ENCODE assay signal across 9 mouse cellular contexts in the genomic region with DNA sequence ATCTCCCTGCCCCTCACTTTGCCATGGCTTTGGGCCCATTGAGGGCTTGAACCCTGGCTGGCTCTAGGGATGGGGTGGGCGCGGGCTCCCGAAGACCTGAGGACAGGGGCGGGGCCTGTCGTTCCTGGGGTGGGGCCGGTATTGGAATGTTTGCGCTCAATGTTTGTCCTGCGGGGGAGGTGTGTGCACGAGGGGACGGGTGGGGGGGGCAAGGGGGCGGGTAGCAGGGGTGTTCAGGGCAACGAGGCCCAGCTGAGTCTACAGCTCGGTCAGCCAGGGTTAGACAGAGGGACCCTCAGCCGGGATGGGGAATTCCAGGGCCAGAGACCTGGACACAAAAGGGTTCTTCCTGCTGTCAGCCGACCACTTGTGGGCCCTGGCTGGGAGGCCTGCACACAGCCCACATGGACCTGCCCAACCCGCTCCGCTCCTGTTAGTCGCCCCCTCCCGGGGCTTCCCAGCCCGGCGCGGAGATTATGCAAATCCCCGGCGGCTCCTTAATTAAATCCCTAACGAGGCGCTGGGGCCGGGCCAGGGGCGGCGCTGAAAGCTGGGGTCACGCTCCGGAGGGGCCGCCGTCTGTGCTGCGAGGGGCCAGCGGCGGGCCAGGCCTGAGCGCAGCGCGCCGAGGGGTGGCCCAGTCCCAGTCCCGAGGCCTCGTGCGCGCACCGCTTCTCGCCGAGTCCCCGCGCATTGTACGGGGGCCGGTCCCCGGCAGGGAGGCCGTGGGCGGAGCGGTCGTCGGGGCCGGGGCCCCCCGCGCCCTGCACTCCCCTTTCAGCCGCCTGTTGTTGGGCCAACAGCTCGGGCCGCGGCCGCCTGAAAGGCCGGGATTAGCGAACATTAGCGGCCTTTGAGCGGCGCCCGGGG. TPM values are rescaled to one million over a fixed set of nuclear protein-coding genes. Genes with fewer than 3 reads are reported as not detected.
DNase-seq lines count a peak whose midpoint lies in the region; ATAC-seq lines count a peak whose summit lies in the region.
"Had no signal": no experiment of that assay in that cellular context is flagged by ENCODE, and none has a peak within 500 bp of the region (broad histone marks: within the 10 kb centered on the region; RNA-seq: fewer than 3 reads in every experiment).

No protein-coding gene starts in this region.

- no peak for ATAC-seq in megakaryocyte, adult 5-6 weeks (ENCODE audit: poor library complexity, severe bottlenecking)
- peak; percentile 81 for ATAC-seq in forebrain, embryonic 14.5 days
- ATAC-seq in hindbrain, embryonic 13.5 days (ENCODE audit: low FRiP score), result peak; percentile 66
- peak; percentile 88 for ATAC-seq in midbrain, embryonic 12.5 days (ENCODE audit: low FRiP score, low read depth)
- ATAC-seq in stomach, embryonic 16.5 days (ENCODE audit: insufficient read depth, low FRiP score), result peak; percentile 63

- peaks cover 89% of the 10 kb centered on the region for H3K27me3 ChIP-seq in megakaryocyte, embryonic 14.5 days (replicated peaks)
- no peaks in the 10 kb centered on the region for H3K27me3 ChIP-seq in forebrain, embryonic 14.5 days (replicated peaks; ENCODE audit: control insufficient read depth, insufficient read depth, low read length)
- H3K27me3 ChIP-seq in hindbrain, embryonic 13.5 days, result peaks cover 95% of the 10 kb centered on the region
- peaks cover 75% of the 10 kb centered on the region for H3K27me3 ChIP-seq in limb, embryonic 10.5 days (ENCODE audit: low read depth, poor library complexity, severe bottlenecking)
- H3K27me3 ChIP-seq in midbrain, embryonic 12.5 days, result peaks cover 92% of the 10 kb centered on the region
- H3K27me3 ChIP-seq in stomach, embryonic 16.5 days (ENCODE audit: control insufficient read depth, insufficient read depth, low read length), result no peaks in the 10 kb centered on the region

- peaks cover 68% of the 10 kb centered on the region for H3K4me1 ChIP-seq in megakaryocyte, embryonic 14.5 days
- peaks cover 62% of the 10 kb centered on the region for H3K4me1 ChIP-seq in forebrain, embryonic 14.5 days (ENCODE audit: control insufficient read depth, insufficient read depth, low read length)
- peaks cover 86% of the 10 kb centered on the region for H3K4me1 ChIP-seq in hindbrain, embryonic 13.5 days (replicated peaks)
- H3K4me1 ChIP-seq in limb, embryonic 10.5 days, result peaks cover 89% of the 10 kb centered on the region
- peaks cover 94% of the 10 kb centered on the region for H3K4me1 ChIP-seq in midbrain, embryonic 12.5 days
- peaks cover 60% of the 10 kb centered on the region for H3K4me1 ChIP-seq in stomach, embryonic 16.5 days (ENCODE audit: control insufficient read depth, insufficient read depth, low read length)

- no peaks in the 10 kb centered on the region for H3K9me3 ChIP-seq in megakaryocyte, embryonic 14.5 days
- no peaks in the 10 kb centered on the region for H3K9me3 ChIP-seq in forebrain, embryonic 14.5 days (replicated peaks; ENCODE audit: control insufficient read depth, low read length)
- H3K9me3 ChIP-seq in hindbrain, embryonic 13.5 days, result no peaks in the 10 kb centered on the region
- H3K9me3 ChIP-seq in limb, embryonic 10.5 days (replicated peaks), result no peaks in the 10 kb centered on the region
- no peaks in the 10 kb centered on the region for H3K9me3 ChIP-seq in midbrain, embryonic 12.5 days
- no peaks in the 10 kb centered on the region for H3K9me3 ChIP-seq in stomach, embryonic 16.5 days (replicated peaks; ENCODE audit: control insufficient read depth, low read length)

- H3K36me3 ChIP-seq in megakaryocyte, embryonic 14.5 days (replicated peaks; ENCODE audit: low read length), result no peaks in the 10 kb centered on the region
- H3K36me3 ChIP-seq in forebrain, embryonic 14.5 days (ENCODE audit: control insufficient read depth, insufficient read depth, low read length), result no peaks in the 10 kb centered on the region
- H3K36me3 ChIP-seq in hindbrain, embryonic 13.5 days, result no peaks in the 10 kb centered on the region
- no peaks in the 10 kb centered on the region for H3K36me3 ChIP-seq in limb, embryonic 10.5 days
- no peaks in the 10 kb centered on the region for H3K36me3 ChIP-seq in midbrain, embryonic 12.5 days
- H3K36me3 ChIP-seq in stomach, embryonic 16.5 days (ENCODE audit: control insufficient read depth, insufficient read depth, low read length), result no peaks in the 10 kb centered on the region

- H3K27ac ChIP-seq in forebrain, embryonic 14.5 days (ENCODE audit: low read depth, low read length), result peak overlapping the region; percentile 90
- H3K27ac ChIP-seq in hindbrain, embryonic 13.5 days, result peak overlapping the region; percentile 78
- H3K27ac ChIP-seq in limb, embryonic 10.5 days, result peak overlapping the region; percentile 94
- H3K27ac ChIP-seq in midbrain, embryonic 12.5 days (replicated peaks), result peak overlapping the region; percentile 92
- H3K27ac ChIP-seq in stomach, embryonic 16.5 days (ENCODE audit: low read length), result peak overlapping the region; percentile 96
- H3K27ac ChIP-seq: macrophage had no signal

- WGBS in forebrain, embryonic 14.5 days, result under 1% methylated on average over 70 of the region's 71 CpGs
- WGBS in hindbrain, embryonic 13.5 days, result 1% methylated on average over 62 of the region's 71 CpGs
- WGBS in limb, embryonic 10.5 days, result 1% methylated on average over 71 of the region's 71 CpGs
- WGBS in midbrain, embryonic 12.5 days, result 1% methylated on average over 54 of the region's 71 CpGs
- WGBS in stomach, embryonic 16.5 days, result 3% methylated on average over 71 of the region's 71 CpGs

- H3K4me3 ChIP-seq in megakaryocyte, embryonic 14.5 days (replicated peaks), result peak overlapping the region; percentile 81
- H3K4me3 ChIP-seq in forebrain, embryonic 14.5 days (ENCODE audit: low read depth, low read length), result peak overlapping the region; percentile 43
- peak overlapping the region; percentile 44 for H3K4me3 ChIP-seq in hindbrain, embryonic 13.5 days
- peak overlapping the region; percentile 58 for H3K4me3 ChIP-seq in limb, embryonic 10.5 days
- H3K4me3 ChIP-seq in midbrain, embryonic 12.5 days, result peak overlapping the region; percentile 41
- peak overlapping the region; percentile 49 for H3K4me3 ChIP-seq in stomach, embryonic 16.5 days (replicated peaks; ENCODE audit: low read length)

- DNase-seq in forebrain, embryonic 14.5 days (ENCODE audit: low spot score), result peak; percentile 91
- DNase-seq in limb, embryonic 10.5 days (ENCODE audit: low spot score), result peak; percentile 77
- DNase-seq in thymus, postnatal 25 days, result no peak

- peak overlapping the region; percentile 65 for H3K9ac ChIP-seq in forebrain, embryonic 14.5 days (ENCODE audit: low read length)
- peak overlapping the region; percentile 73 for H3K9ac ChIP-seq in hindbrain, embryonic 13.5 days
- peak overlapping the region; percentile 54 for H3K9ac ChIP-seq in midbrain, embryonic 12.5 days (replicated peaks)
- peak overlapping the region; percentile 86 for H3K9ac ChIP-seq in stomach, embryonic 16.5 days (ENCODE audit: low read length)

- H3K4me2 ChIP-seq in forebrain, embryonic 14.5 days (ENCODE audit: low read length), result peak overlapping the region; percentile 83
- peak overlapping the region; percentile 80 for H3K4me2 ChIP-seq in hindbrain, embryonic 13.5 days
- H3K4me2 ChIP-seq in midbrain, embryonic 12.5 days (replicated peaks), result peak overlapping the region; percentile 68
- H3K4me2 ChIP-seq in stomach, embryonic 16.5 days (ENCODE audit: low read depth, low read length), result peak overlapping the region; percentile 87

RNA-seq across cellular contexts. Expression of gene Fgfr3, which starts 26.4 kb away (rescaled TPM):
- polyA plus RNA-seq in megakaryocyte, embryonic 14.5 days (2012; ENCODE audit: insufficient read depth, low replicate concordance), result 0.39 and 0.68 TPM in 2 replicates
- 0.30 TPM in 1 of 2 replicates, not detected in the other for total RNA-seq in megakaryocyte, adult 5-6 weeks (2015)
- total RNA-seq in megakaryocyte, adult 5-6 weeks (2017), result not detected in 2 replicates
- polyA plus RNA-seq in forebrain, embryonic 14.5 days (2014; fragmentation: Nextera tagmentation; extraction: Ambion mirVana), result 27.5 and 30.8 TPM in 2 replicates
- polyA plus RNA-seq in hindbrain, embryonic 13.5 days (2015; fragmentation: Nextera tagmentation; extraction: Ambion mirVana), result 41.1 and 45.7 TPM in 2 replicates
- 4.9 and 10.5 TPM in 2 replicates for polyA plus RNA-seq in limb, embryonic 10.5 days (2016; fragmentation: Nextera tagmentation; extraction: Ambion mirVana)
- polyA plus RNA-seq in midbrain, embryonic 12.5 days (2016; fragmentation: Nextera tagmentation; extraction: Ambion mirVana), result 66.2 and 88.3 TPM in 2 replicates
- polyA plus RNA-seq in stomach, embryonic 16.5 days (2015; fragmentation: Nextera tagmentation; extraction: Ambion mirVana), result 31.0 and 40.1 TPM in 2 replicates
- polyA plus RNA-seq: macrophage had no signal

RNA-seq across cellular contexts. Expression of gene Tmem129, which starts 36.9 kb away (rescaled TPM):
- polyA plus RNA-seq in megakaryocyte, embryonic 14.5 days (2012; ENCODE audit: insufficient read depth, low replicate concordance), result 5.7 and 19.6 TPM in 2 replicates
- 14.4 and 16.5 TPM in 2 replicates for total RNA-seq in megakaryocyte, adult 5-6 weeks (2015)
- 14.4 and 15.0 TPM in 2 replicates for total RNA-seq in megakaryocyte, adult 5-6 weeks (2017)
- 35.8 and 39.5 TPM in 2 replicates for polyA plus RNA-seq in forebrain, embryonic 14.5 days (2014; fragmentation: Nextera tagmentation; extraction: Ambion mirVana)
- 28.2 and 28.7 TPM in 2 replicates for polyA plus RNA-seq in hindbrain, embryonic 13.5 days (2015; fragmentation: Nextera tagmentation; extraction: Ambion mirVana)
- 40.5 and 47.2 TPM in 2 replicates for polyA plus RNA-seq in limb, embryonic 10.5 days (2016; fragmentation: Nextera tagmentation; extraction: Ambion mirVana)
- 31.8 and 37.5 TPM in 2 replicates for polyA plus RNA-seq in midbrain, embryonic 12.5 days (2016; fragmentation: Nextera tagmentation; extraction: Ambion mirVana)
- 34.0 and 40.6 TPM in 2 replicates for polyA plus RNA-seq in stomach, embryonic 16.5 days (2015; fragmentation: Nextera tagmentation; extraction: Ambion mirVana)

RNA-seq across cellular contexts. Expression of gene Tacc3, which starts 37.2 kb away (rescaled TPM):
- 4.6 and 33.1 TPM in 2 replicates for polyA plus RNA-seq in megakaryocyte, embryonic 14.5 days (2012; ENCODE audit: insufficient read depth, low replicate concordance)
- 162 and 163 TPM in 2 replicates for total RNA-seq in megakaryocyte, adult 5-6 weeks (2015)
- 165 and 193 TPM in 2 replicates for total RNA-seq in megakaryocyte, adult 5-6 weeks (2017)
- polyA plus RNA-seq in forebrain, embryonic 14.5 days (2014; fragmentation: Nextera tagmentation; extraction: Ambion mirVana), result 94.5 and 98.2 TPM in 2 replicates
- 48.8 and 57.0 TPM in 2 replicates for polyA plus RNA-seq in hindbrain, embryonic 13.5 days (2015; fragmentation: Nextera tagmentation; extraction: Ambion mirVana)
- polyA plus RNA-seq in limb, embryonic 10.5 days (2016; fragmentation: Nextera tagmentation; extraction: Ambion mirVana), result 323 and 325 TPM in 2 replicates
- 203 and 205 TPM in 2 replicates for polyA plus RNA-seq in midbrain, embryonic 12.5 days (2016; fragmentation: Nextera tagmentation; extraction: Ambion mirVana)
- polyA plus RNA-seq in stomach, embryonic 16.5 days (2015; fragmentation: Nextera tagmentation; extraction: Ambion mirVana), result 137 and 145 TPM in 2 replicates

RNA-seq across cellular contexts. Expression of gene Slbp, which starts 42.7 kb away (rescaled TPM):
- polyA plus RNA-seq in megakaryocyte, embryonic 14.5 days (2012; ENCODE audit: insufficient read depth, low replicate concordance), result 14.6 and 43.9 TPM in 2 replicates
- 215 and 221 TPM in 2 replicates for total RNA-seq in megakaryocyte, adult 5-6 weeks (2015)
- 234 and 254 TPM in 2 replicates for total RNA-seq in megakaryocyte, adult 5-6 weeks (2017)
- polyA plus RNA-seq in forebrain, embryonic 14.5 days (2014; fragmentation: Nextera tagmentation; extraction: Ambion mirVana), result 154 and 159 TPM in 2 replicates
- polyA plus RNA-seq in hindbrain, embryonic 13.5 days (2015; fragmentation: Nextera tagmentation; extraction: Ambion mirVana), result 126 and 130 TPM in 2 replicates
- polyA plus RNA-seq in limb, embryonic 10.5 days (2016; fragmentation: Nextera tagmentation; extraction: Ambion mirVana), result 340 and 345 TPM in 2 replicates
- polyA plus RNA-seq in midbrain, embryonic 12.5 days (2016; fragmentation: Nextera tagmentation; extraction: Ambion mirVana), result 231 TPM in 2 replicates
- polyA plus RNA-seq in stomach, embryonic 16.5 days (2015; fragmentation: Nextera tagmentation; extraction: Ambion mirVana), result 174 and 190 TPM in 2 replicates
